Mouse (Mus musculus): ENCODE results near the gene Olfr402.

GRCm38 (mm10) chr11:74168771-74169170 is 15.4 kb downstream of the Olfr402 start:
- TF ChIP-seq ZC3H11A (IDR thresholded peaks at IDR 0.05; ENCODE audit: low read depth, low read length): no peak
- no peak for TF ChIP-seq USF2 (IDR thresholded peaks at IDR 0.05; ENCODE audit: borderline replicate concordance in 1 of 2, insufficient read depth in 1 of 2, low read depth in 1 of 2, low read length in 2 of 2)
- TF ChIP-seq MAX (IDR thresholded peaks at IDR 0.05; ENCODE audit: low read length): no peak
- no peak for TF ChIP-seq RAD21 (IDR thresholded peaks at IDR 0.05; ENCODE audit: low read depth, low read length)
- TF ChIP-seq UBTF (IDR thresholded peaks at IDR 0.05; ENCODE audit: borderline replicate concordance, insufficient read depth, low read depth, low read length): no peak
